8 mouse cellular contexts compared by ENCODE assay signal in the genomic region with DNA sequence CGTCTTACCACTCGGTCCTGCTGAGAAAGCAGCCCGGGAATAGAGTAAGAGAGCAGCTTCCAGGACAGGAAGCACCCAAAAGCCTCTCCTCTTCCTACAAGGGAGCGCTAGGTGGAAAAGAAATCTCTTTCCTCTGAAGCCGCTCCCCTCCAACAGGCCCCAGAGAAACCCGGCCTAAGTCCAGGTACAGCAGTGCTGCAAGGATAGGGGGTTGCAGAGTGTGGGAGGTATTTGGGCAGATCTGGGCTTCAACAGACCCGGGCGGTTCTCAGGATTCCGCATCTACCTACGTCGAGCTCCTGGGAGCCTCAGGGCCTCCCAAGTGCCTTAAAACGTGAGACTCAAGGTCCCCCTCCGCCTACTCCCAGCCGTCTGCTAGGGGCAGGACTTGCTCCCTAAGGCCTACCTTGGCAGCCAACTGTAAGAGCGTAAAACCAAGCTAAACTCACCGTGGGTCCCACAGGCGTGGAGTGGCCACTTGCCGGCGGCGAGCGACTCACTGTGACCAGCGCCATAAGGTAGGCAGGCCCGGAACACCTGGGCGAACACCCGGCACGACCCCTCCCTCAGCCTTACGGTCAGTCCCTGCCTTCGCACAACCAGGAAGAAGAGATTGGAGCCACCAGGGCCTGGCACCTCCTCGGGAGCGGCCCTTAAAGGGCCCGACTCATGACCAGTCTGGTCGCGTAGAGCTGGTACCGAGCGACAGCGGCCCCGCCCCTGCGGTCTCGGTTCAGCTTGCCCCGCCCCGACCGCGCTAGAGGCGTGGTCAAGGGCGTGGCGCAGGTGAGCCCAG. TPM values are rescaled to one million over a fixed set of nuclear protein-coding genes. Genes with fewer than 3 reads are reported as not detected.
A peak's percentile ranks its signal among the peaks of the same experiment; 100 is the strongest.
DNase-seq lines count a peak whose midpoint lies in the region; ATAC-seq and TF ChIP-seq lines count a peak whose summit lies in the region.

Gene Ssh3, minus strand, starts transcription at position 615 of the 796 bp plus-strand sequence.

- intact Hi-C loops in heart, adult 2 months (cut with DNase I): no loop called here

- no peaks in the 10 kb centered on the region for H3K79me2 ChIP-seq in heart, adult 2 months (replicated peaks; ENCODE audit: control insufficient read depth, insufficient read depth, low read length)

- WGBS in embryonic facial prominence, embryonic 14.5 days: 5% methylated on average over 33 of the region's 46 CpGs
- 10% methylated on average over 46 of the region's 46 CpGs for WGBS in heart, adult 2 months
- WGBS in kidney, adult 2 months: 6% methylated on average over 46 of the region's 46 CpGs
- WGBS in limb, embryonic 13.5 days: 5% methylated on average over 46 of the region's 46 CpGs
- 8% methylated on average over 46 of the region's 46 CpGs for WGBS in midbrain, embryonic 14.5 days

- TF ChIP-seq POLR2A in heart, adult 2 months (IDR thresholded peaks at IDR 0.05; ENCODE audit: insufficient read depth, low read depth, low read length): 0 out of 2 replicates have a peak, but pooled peaks have one; percentile 14
- TF ChIP-seq POLR2A in kidney, adult 2 months (IDR thresholded peaks at IDR 0.05; ENCODE audit: low read depth, low read length): peak; percentile 34

- no peak for TF ChIP-seq EP300 in heart, adult 2 months (IDR thresholded peaks at IDR 0.05; ENCODE audit: insufficient read depth, low read depth, low read length)

- H3K27ac ChIP-seq in embryonic facial prominence, embryonic 14.5 days (replicated peaks; ENCODE audit: low read depth, low read length): no peak within 1 kb of the TSS
- peak within 1 kb of the TSS; percentile 53 for H3K27ac ChIP-seq in heart, adult 2 months
- peak within 1 kb of the TSS; percentile 29 for H3K27ac ChIP-seq in kidney, adult 2 months (ENCODE audit: insufficient read depth, low read depth, low read length)
- no peak within 1 kb of the TSS for H3K27ac ChIP-seq in limb, embryonic 13.5 days
- H3K27ac ChIP-seq in midbrain, embryonic 14.5 days (replicated peaks; ENCODE audit: low read depth, low read length): no peak within 1 kb of the TSS

- peak; percentile 79 to 82 for DNase-seq in urinary bladder, adult 18-20 months (ENCODE audit: low spot score in 2 of 2)
- DNase-seq in urinary bladder, postnatal 10 days (ENCODE audit: low spot score): no peak
- DNase-seq in embryonic facial prominence, embryonic 14.5 days (ENCODE audit: low spot score): peak; percentile 78
- DNase-seq in heart, adult 2 months: peak; percentile 80 to 83
- peak; percentile 95 for DNase-seq in kidney, adult 2 months
- peak; percentile 34 for DNase-seq in midbrain, embryonic 14.5 days
- DNase-seq in spleen, postnatal 4 days (ENCODE audit: low spot score in 2 of 2): peak; percentile 64 to 81

- peak within 1 kb of the TSS; percentile 67 for H3K9ac ChIP-seq in embryonic facial prominence, embryonic 14.5 days (ENCODE audit: low read depth, low read length)
- peak within 1 kb of the TSS; percentile 80 for H3K9ac ChIP-seq in heart, adult 2 months (ENCODE audit: low read depth, low read length)
- peak within 1 kb of the TSS; percentile 70 for H3K9ac ChIP-seq in limb, embryonic 13.5 days
- H3K9ac ChIP-seq in midbrain, embryonic 14.5 days (replicated peaks; ENCODE audit: low read length): peak within 1 kb of the TSS; percentile 23; the same call in 1 of the 2 replicates

- H3K4me3 ChIP-seq in embryonic facial prominence, embryonic 14.5 days (ENCODE audit: low read depth, low read length): peak within 1 kb of the TSS; percentile 52
- peak within 1 kb of the TSS; percentile 61 for H3K4me3 ChIP-seq in heart, adult 2 months
- H3K4me3 ChIP-seq in kidney, adult 2 months (ENCODE audit: insufficient read depth, low read depth, low read length): peak within 1 kb of the TSS; percentile 68
- H3K4me3 ChIP-seq in limb, embryonic 13.5 days: peak within 1 kb of the TSS; percentile 51
- peak within 1 kb of the TSS; percentile 17 for H3K4me3 ChIP-seq in midbrain, embryonic 14.5 days (replicated peaks; ENCODE audit: low read depth, low read length)

- TF ChIP-seq CTCF in heart, adult 2 months (IDR thresholded peaks at IDR 0.05): no peak
- no peak for TF ChIP-seq CTCF in kidney, adult 2 months (conservative IDR thresholded peaks at IDR 0.05; ENCODE audit: insufficient read depth, insufficient read length, low read depth, low read length)

- no peaks in the 10 kb centered on the region for H3K9me3 ChIP-seq in embryonic facial prominence, embryonic 14.5 days (ENCODE audit: control insufficient read depth, low read length)
- H3K9me3 ChIP-seq in limb, embryonic 13.5 days: no peaks in the 10 kb centered on the region
- no peaks in the 10 kb centered on the region for H3K9me3 ChIP-seq in midbrain, embryonic 14.5 days (ENCODE audit: control insufficient read depth, low read length)

- peak within 1 kb of the TSS; percentile 68 for H3K4me2 ChIP-seq in embryonic facial prominence, embryonic 14.5 days (ENCODE audit: low read depth, low read length)
- H3K4me2 ChIP-seq in limb, embryonic 13.5 days (replicated peaks): peak within 1 kb of the TSS; percentile 71
- H3K4me2 ChIP-seq in midbrain, embryonic 14.5 days (ENCODE audit: low read length): peak within 1 kb of the TSS; percentile 47

- peak; percentile 92 for ATAC-seq in embryonic facial prominence, embryonic 14.5 days (ENCODE audit: low read depth)
- ATAC-seq in limb, embryonic 13.5 days (ENCODE audit: low FRiP score, low read depth): peak; percentile 77
- no peak for ATAC-seq in midbrain, embryonic 14.5 days (ENCODE audit: low FRiP score, low TSS enrichment)

- H3K4me1 ChIP-seq in embryonic facial prominence, embryonic 14.5 days (ENCODE audit: control insufficient read depth, insufficient read depth, low read length): 0 out of 2 replicates have a peak, but pooled peaks cover 3% of the 10 kb centered on the region
- no peaks in the 10 kb centered on the region; the same call in 1 of the 2 replicates for H3K4me1 ChIP-seq in heart, adult 2 months (ENCODE audit: control insufficient read depth, insufficient read depth, low read length)
- H3K4me1 ChIP-seq in kidney, adult 2 months (ENCODE audit: control insufficient read depth, insufficient read depth, low read length): peaks cover 4% of the 10 kb centered on the region; the same call in 1 of the 2 replicates
- H3K4me1 ChIP-seq in limb, embryonic 13.5 days: peaks cover 18% of the 10 kb centered on the region
- H3K4me1 ChIP-seq in midbrain, embryonic 14.5 days (ENCODE audit: control insufficient read depth, insufficient read depth, low read length): peaks cover 5% of the 10 kb centered on the region; the same call in 1 of the 2 replicates

- H3K36me3 ChIP-seq in embryonic facial prominence, embryonic 14.5 days (ENCODE audit: control insufficient read depth, insufficient read depth, low read length): peaks cover 6% of the 10 kb centered on the region; the same call in 1 of the 2 replicates
- no peaks in the 10 kb centered on the region for H3K36me3 ChIP-seq in heart, adult 2 months (ENCODE audit: control insufficient read depth, insufficient read depth, low read length)
- no peaks in the 10 kb centered on the region; the same call in 1 of the 2 replicates for H3K36me3 ChIP-seq in kidney, adult 2 months (ENCODE audit: control insufficient read depth, insufficient read depth, low read length)
- peaks cover 18% of the 10 kb centered on the region for H3K36me3 ChIP-seq in limb, embryonic 13.5 days
- peaks cover 15% of the 10 kb centered on the region for H3K36me3 ChIP-seq in midbrain, embryonic 14.5 days (ENCODE audit: control insufficient read depth, insufficient read depth, low read length)

- H3K27me3 ChIP-seq in embryonic facial prominence, embryonic 14.5 days (replicated peaks; ENCODE audit: control insufficient read depth, insufficient read depth, low read length): no peaks in the 10 kb centered on the region
- H3K27me3 ChIP-seq in heart, adult 2 months (ENCODE audit: control insufficient read depth, insufficient read depth, low read length): no peaks in the 10 kb centered on the region
- no peaks in the 10 kb centered on the region for H3K27me3 ChIP-seq in kidney, adult 2 months (replicated peaks; ENCODE audit: control insufficient read depth, insufficient read depth, low read length)
- H3K27me3 ChIP-seq in limb, embryonic 13.5 days: peaks cover 30% of the 10 kb centered on the region
- peaks cover 6% of the 10 kb centered on the region; the same call in 1 of the 2 replicates for H3K27me3 ChIP-seq in midbrain, embryonic 14.5 days (ENCODE audit: control insufficient read depth, insufficient read depth, low read length)

RNA-seq across cellular contexts. Expression of gene Ssh3, which starts in this region (rescaled TPM):
- 16.3 and 16.6 TPM in 2 replicates for polyA plus RNA-seq in embryonic facial prominence, embryonic 14.5 days (2014; fragmentation: Nextera tagmentation; extraction: Ambion mirVana)
- 1 to 10 TPM; 6.7 to 7.3 TPM for total RNA-seq in heart, adult 2 months (2021)
- polyA plus RNA-seq in heart, adult 2 months (2012; rRNA removed): 13.7 and 15.9 TPM in 2 replicates
- polyA plus RNA-seq in kidney, adult 2 months (2012; rRNA removed): 39.0 and 61.4 TPM in 2 replicates
- 15.7 and 16.0 TPM in 2 replicates for polyA plus RNA-seq in limb, embryonic 13.5 days (2015; fragmentation: Nextera tagmentation; extraction: Ambion mirVana)
- polyA plus RNA-seq in midbrain, embryonic 14.5 days (2014; fragmentation: Nextera tagmentation; extraction: Ambion mirVana): 8.8 and 12.8 TPM in 2 replicates

Comparison
In these comparisons a context has a peak if more than half of its experiments do, and no peak if none do; other contexts are left out.
1. H3K27ac ChIP-seq: peak in heart, adult 2 months (single experiment) and kidney, adult 2 months (single experiment); none in embryonic facial prominence, embryonic 14.5 days (single experiment), limb, embryonic 13.5 days (single experiment) and midbrain, embryonic 14.5 days (single experiment).
2. H3K4me3 ChIP-seq: peak in every context shown above with its lines; median percentile 68 in kidney, adult 2 months; 61 in heart, adult 2 months; 52 in embryonic facial prominence, embryonic 14.5 days; 51 in limb, embryonic 13.5 days; 17 in midbrain, embryonic 14.5 days.
3. H3K9ac ChIP-seq: peak in every context shown above with its lines; median percentile 80 in heart, adult 2 months; 70 in limb, embryonic 13.5 days; 67 in embryonic facial prominence, embryonic 14.5 days; 23 in midbrain, embryonic 14.5 days.
4. Peak in every context shown above with its lines, with median percentiles within 50 percentile points of each other: H3K4me2 ChIP-seq.